Mouse (Mus musculus) hindbrain, embryonic 15.5 days (tissue): ENCODE results near the gene Relch. TPM values are rescaled to one million over a fixed set of nuclear protein-coding genes. Genes with fewer than 3 reads are reported as not detected.

Experiments
- ATAC-seq: fragments of 200-750 bp; cut with Nextera tagmentation; 2 replicates; pipeline ENCODE4 v1.8.0; 2017; ENCODE audit warnings: low read depth, moderate number of reproducible peaks, moderate TSS enrichment; ENCODE audit not compliant: low FRiP score
- H3K27ac ChIP-seq: fragments of 300-500 bp; sonication (generic); replicated peaks from 2 replicates; pipeline ENCODE4 v1.5.1; 2015; ENCODE audit warnings: mild to moderate bottlenecking, inconsistent platforms
- H3K27me3 ChIP-seq: fragments of 300-500 bp; sonication (generic); 2 replicates; pipeline ENCODE4 v1.6.1; 2015; ENCODE audit warnings: control low read depth, inconsistent platforms
- H3K36me3 ChIP-seq: fragments of 300-500 bp; sonication (generic); 2 replicates; pipeline ENCODE4 v1.6.1; 2015; ENCODE audit warnings: control low read depth, inconsistent platforms
- H3K4me1 ChIP-seq: fragments of 300-500 bp; sonication (generic); replicated peaks from 2 replicates; pipeline ENCODE4 v1.6.1; 2015; ENCODE audit warnings: control low read depth, inconsistent platforms
- H3K4me2 ChIP-seq: fragments of 300-500 bp; sonication (generic); 2 replicates; pipeline ENCODE4 v1.6.1; 2015; ENCODE audit warnings: moderate library complexity, mild to moderate bottlenecking, inconsistent platforms
- H3K4me3 ChIP-seq: fragments of 300-500 bp; sonication (generic); 2 replicates; pipeline ENCODE4 v1.5.1; 2015; ENCODE audit warnings: mild to moderate bottlenecking, inconsistent platforms
- H3K9ac ChIP-seq: fragments of 300-500 bp; sonication (generic); 2 replicates; pipeline ENCODE4 v1.6.1; 2015; ENCODE audit warnings: inconsistent platforms
- H3K9me3 ChIP-seq: fragments of 300-500 bp; sonication (generic); 2 replicates; pipeline ENCODE4 v1.6.1; 2016; ENCODE audit warnings: control low read depth, inconsistent platforms
- WGBS: fragments of 180-500 bp; shearing (Covaris S2); methylation state at CpG from one replicate; pipeline ENCODE4 v1.1.7; 2015; 5-methylcytosine and 5-hydroxymethylcytosine counted together
- polyA plus RNA-seq: library from polyadenylated mRNA; unstranded; fragments of >200 nt; fragmentation: Nextera tagmentation; extraction: Ambion mirVana; gene quantifications from 2 replicates; pipeline ENCODE4 v1.2.1, GENCODE M21; 2015

Gene Relch
- 42.1 and 44.1 TPM in 2 replicates for polyA plus RNA-seq

GRCm38 (mm10) chr1:105663171-105663961, at the start of gene Relch, which contains the start of gene Pign:
Relch (plus strand) TSS chr1:105663861.
Pign (minus strand) TSS chr1:105663677.
- H3K4me1 ChIP-seq = peaks cover 44% of the 10 kb centered on the region
- H3K27ac ChIP-seq = peak within 1 kb of the TSS; percentile 90
- no peaks in the 10 kb centered on the region for H3K36me3 ChIP-seq
- peak within 1 kb of the TSS; percentile 98 for H3K4me3 ChIP-seq
- H3K9me3 ChIP-seq = no peaks in the 10 kb centered on the region
- ATAC-seq = peak; percentile 99
- no peaks in the 10 kb centered on the region for H3K27me3 ChIP-seq
- peak within 1 kb of the TSS; percentile 90 for H3K4me2 ChIP-seq
- peak within 1 kb of the TSS; percentile 92 for H3K9ac ChIP-seq
- WGBS = under 1% methylated on average over 41 of the region's 41 CpGs

DNA sequence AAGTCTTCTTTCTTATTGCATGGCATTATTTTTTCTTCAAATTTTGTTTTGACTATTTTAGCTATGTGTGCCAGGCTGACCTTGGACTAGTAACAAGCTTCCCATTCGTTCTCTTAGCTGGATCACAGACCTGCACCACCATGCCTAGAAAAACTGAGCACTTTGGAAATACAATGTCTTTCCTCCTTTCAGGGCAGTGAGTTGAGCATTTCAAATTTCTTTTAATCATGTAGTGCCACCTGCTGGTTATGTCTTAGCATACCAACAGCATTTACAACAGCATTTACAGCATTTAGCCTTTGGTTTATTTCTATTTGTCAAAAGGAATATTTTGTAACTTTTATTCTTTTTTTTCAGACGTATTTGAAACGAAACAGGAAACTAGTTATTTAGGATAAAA, 33.2 kb upstream of the Relch start:
- H3K36me3 ChIP-seq = no peaks in the 10 kb centered on the region
- no peaks in the 10 kb centered on the region for H3K4me1 ChIP-seq
- 44% methylated on average over 3 of the region's 3 CpGs for WGBS
- H3K9me3 ChIP-seq = no peaks in the 10 kb centered on the region
- H3K27ac ChIP-seq = no peak overlapping the region
- no peaks in the 10 kb centered on the region for H3K27me3 ChIP-seq
- H3K9ac ChIP-seq = no peak overlapping the region
- ATAC-seq = peak; percentile 54; the same call in 1 of the 2 replicates
- no peak overlapping the region for H3K4me2 ChIP-seq
- no peak overlapping the region for H3K4me3 ChIP-seq

DNA sequence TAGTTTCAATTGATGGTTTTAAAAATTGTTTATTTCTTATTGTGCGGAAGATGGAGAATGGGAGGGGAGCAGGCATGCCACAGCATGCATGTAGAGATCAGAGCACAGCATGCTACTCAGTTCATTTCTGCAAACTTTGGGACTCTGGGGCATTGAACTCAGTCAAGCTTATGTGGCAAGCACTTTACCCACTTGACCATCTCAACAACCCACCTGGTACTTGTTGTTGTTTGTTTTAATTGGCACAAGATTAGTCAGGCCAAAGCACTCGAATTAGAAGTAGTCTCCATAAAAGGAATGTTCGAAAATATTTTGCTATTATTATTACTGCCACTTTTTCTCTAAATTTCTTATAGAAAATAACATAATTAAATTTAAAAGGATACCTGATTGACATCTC, 19.6 kb upstream of the Relch start:
- H3K9ac ChIP-seq = no peak overlapping the region
- no peaks in the 10 kb centered on the region for H3K27me3 ChIP-seq
- H3K9me3 ChIP-seq = no peaks in the 10 kb centered on the region
- no peaks in the 10 kb centered on the region for H3K4me1 ChIP-seq
- H3K36me3 ChIP-seq = peaks cover 11% of the 10 kb centered on the region
- H3K4me3 ChIP-seq = no peak overlapping the region
- no peak overlapping the region for H3K27ac ChIP-seq
- H3K4me2 ChIP-seq = no peak overlapping the region
- ATAC-seq = no peak
- 94% methylated on average over 3 of the region's 3 CpGs for WGBS

GRCm38 (mm10) chr1:105650650-105651049, 13.0 kb upstream of the Relch start:
- peaks cover 18% of the 10 kb centered on the region for H3K36me3 ChIP-seq
- 93% methylated on average over 1 of the region's 1 CpGs for WGBS
- H3K27me3 ChIP-seq = no peaks in the 10 kb centered on the region
- no peaks in the 10 kb centered on the region for H3K4me1 ChIP-seq
- ATAC-seq = no peak
- H3K4me2 ChIP-seq = no peak overlapping the region
- H3K4me3 ChIP-seq = no peak overlapping the region
- no peak overlapping the region for H3K9ac ChIP-seq
- H3K9me3 ChIP-seq = no peaks in the 10 kb centered on the region
- no peak overlapping the region for H3K27ac ChIP-seq

- 98% methylated on average over 1 of the region's 1 CpGs for WGBS
- H3K27ac ChIP-seq = no peak overlapping the region
- H3K27me3 ChIP-seq = no peaks in the 10 kb centered on the region
- no peak overlapping the region for H3K9ac ChIP-seq
- H3K36me3 ChIP-seq = peaks cover 15% of the 10 kb centered on the region; the same call in 1 of the 2 replicates
- H3K4me1 ChIP-seq = no peaks in the 10 kb centered on the region
- no peak for ATAC-seq
- H3K9me3 ChIP-seq = no peaks in the 10 kb centered on the region
- H3K4me2 ChIP-seq = no peak overlapping the region
- no peak overlapping the region for H3K4me3 ChIP-seq
Measured at GRCm38 (mm10) chr1:105653981-105654380, 9.7 kb upstream of the Relch start.

GRCm38 (mm10) chr1:105660015-105660414, 3.6 kb upstream of the Relch start:
- 0 out of 2 replicates have a peak, but pooled peaks cover 8% of the 10 kb centered on the region for H3K36me3 ChIP-seq
- no peak for ATAC-seq
- no peaks in the 10 kb centered on the region for H3K9me3 ChIP-seq
- WGBS = 22% methylated on average over 3 of the region's 3 CpGs
- H3K4me2 ChIP-seq = no peak overlapping the region
- H3K9ac ChIP-seq = no peak overlapping the region
- no peak overlapping the region for H3K4me3 ChIP-seq
- H3K27me3 ChIP-seq = no peaks in the 10 kb centered on the region
- no peak overlapping the region for H3K27ac ChIP-seq
- peaks cover 16% of the 10 kb centered on the region for H3K4me1 ChIP-seq

GRCm38 (mm10) chr1:105662820-105663170, 866 bp upstream of the Relch start:
- Histone ChIP-seq H3K4me2 (peak overlapping the region; percentile 90), H3K27me3 (no peaks in the 10 kb centered on the region), H3K9me3 (no peaks in the 10 kb centered on the region), H3K9ac (peak overlapping the region; percentile 57), H3K4me1 (peaks cover 41% of the 10 kb centered on the region), H3K4me3 (peak overlapping the region; percentile 98), H3K27ac (peak overlapping the region; percentile 90; the same call in 1 of the 2 replicates), H3K36me3 (no peaks in the 10 kb centered on the region)
- 9% methylated on average over 6 of the region's 6 CpGs for WGBS
- ATAC-seq = no peak

- peak overlapping the region; percentile 98 for H3K4me3 ChIP-seq
- H3K36me3 ChIP-seq = no peaks in the 10 kb centered on the region
- ATAC-seq = peak; percentile 63
- H3K9me3 ChIP-seq = no peaks in the 10 kb centered on the region
- H3K4me1 ChIP-seq = peaks cover 49% of the 10 kb centered on the region
- H3K9ac ChIP-seq = peak overlapping the region; percentile 92
- no peaks in the 10 kb centered on the region for H3K27me3 ChIP-seq
- H3K4me2 ChIP-seq = peak overlapping the region; percentile 90
- 0% methylated on average over 68 of the region's 68 CpGs for WGBS
- peak overlapping the region; percentile 90 for H3K27ac ChIP-seq
Measured at GRCm38 (mm10) chr1:105663962-105664812, 526 bp downstream of the Relch start.

DNA sequence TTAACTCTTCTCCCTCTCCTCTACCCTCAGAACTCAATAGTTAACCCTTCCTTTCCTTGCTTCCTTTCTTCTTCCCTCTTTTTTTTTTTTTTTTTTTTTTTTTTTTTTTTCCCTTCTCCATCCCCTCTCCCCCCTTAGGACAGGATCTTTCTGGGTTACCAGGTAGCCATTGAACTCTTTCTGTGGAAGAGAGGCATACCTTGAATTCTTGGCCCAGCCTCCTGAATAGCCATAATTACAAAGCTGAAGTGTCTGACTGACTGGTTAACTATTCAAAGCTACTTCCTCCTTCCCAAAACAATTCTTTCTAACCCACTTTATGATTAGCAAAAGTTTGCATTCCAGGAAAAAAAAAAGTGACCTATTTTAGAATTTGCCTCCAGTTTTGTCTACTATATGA, 6.0 kb downstream of the Relch start:
- Histone ChIP-seq H3K9me3 (no peaks in the 10 kb centered on the region), H3K4me3 (no peak overlapping the region)

GRCm38 (mm10) chr1:105674763-105675162, 11.1 kb downstream of the Relch start:
- H3K9ac ChIP-seq = no peak overlapping the region
- no peak overlapping the region for H3K27ac ChIP-seq
- no peaks in the 10 kb centered on the region for H3K4me1 ChIP-seq
- 96% methylated on average over 2 of the region's 2 CpGs for WGBS
- no peaks in the 10 kb centered on the region for H3K36me3 ChIP-seq
- ATAC-seq = no peak
- H3K9me3 ChIP-seq = no peaks in the 10 kb centered on the region
- no peaks in the 10 kb centered on the region for H3K27me3 ChIP-seq
- no peak overlapping the region for H3K4me3 ChIP-seq
- H3K4me2 ChIP-seq = no peak overlapping the region

More for the DNA sequence above, 6.0 kb downstream of the Relch start:
- Histone ChIP-seq H3K9ac (no peak overlapping the region), H3K27me3 (no peaks in the 10 kb centered on the region), H3K4me2 (no peak overlapping the region), H3K27ac (no peak overlapping the region), H3K36me3 (no peaks in the 10 kb centered on the region), H3K4me1 (peaks cover 37% of the 10 kb centered on the region)
- ATAC-seq = no peak

- H3K9ac ChIP-seq = no peak overlapping the region
- no peak overlapping the region for H3K27ac ChIP-seq
- no peaks in the 10 kb centered on the region for H3K4me1 ChIP-seq
- no peak overlapping the region for H3K4me2 ChIP-seq
- 80% methylated on average over 1 of the region's 1 CpGs for WGBS
- H3K9me3 ChIP-seq = no peaks in the 10 kb centered on the region
- no peaks in the 10 kb centered on the region for H3K36me3 ChIP-seq
- H3K4me3 ChIP-seq = no peak overlapping the region
- no peak for ATAC-seq
- H3K27me3 ChIP-seq = no peaks in the 10 kb centered on the region
Measured at GRCm38 (mm10) chr1:105680587-105680986, 16.9 kb downstream of the Relch start.

GRCm38 (mm10) chr1:105685501-105685900, 21.8 kb downstream of the Relch start:
- Histone ChIP-seq H3K27me3 (no peaks in the 10 kb centered on the region), H3K27ac (no peak overlapping the region), H3K36me3 (peaks cover 4% of the 10 kb centered on the region; the same call in 1 of the 2 replicates), H3K9me3 (no peaks in the 10 kb centered on the region), H3K4me1 (no peaks in the 10 kb centered on the region), H3K9ac (no peak overlapping the region), H3K4me3 (no peak overlapping the region), H3K4me2 (no peak overlapping the region)
- ATAC-seq = no peak
- WGBS = 89% methylated on average over 3 of the region's 3 CpGs
